In genomic region chr7:101109006-101109855, GRCm38 (mm10) we compare ENCODE assay signal across 8 mouse cellular contexts. TPM values are rescaled to one million over a fixed set of nuclear protein-coding genes. Genes with fewer than 3 reads are reported as not detected.
DNase-seq lines count a peak whose midpoint lies in the region; ATAC-seq and TF ChIP-seq lines count a peak whose summit lies in the region.

No protein-coding gene starts in this region.

- peak; percentile 22 for DNase-seq in urinary bladder, postnatal 14 days (ENCODE audit: low spot score)
- no peak for DNase-seq in urinary bladder, postnatal 25 days (ENCODE audit: low spot score)
- DNase-seq in cerebellum, adult 9-11 months = peak; percentile 70
- DNase-seq in heart, adult 18-20 months = peak; percentile 35 to 59
- DNase-seq in liver, postnatal 0 days = peak; percentile 32

- H3K36me3 ChIP-seq in kidney, embryonic 14.5 days (ENCODE audit: control insufficient read depth, insufficient read depth, low read length) = peaks cover 20% of the 10 kb centered on the region
- H3K36me3 ChIP-seq in liver, postnatal 0 days (replicated peaks; ENCODE audit: insufficient read depth, low read length) = peaks cover 4% of the 10 kb centered on the region; the same call in 1 of the 2 replicates

- H3K27me3 ChIP-seq in kidney, embryonic 14.5 days (ENCODE audit: control insufficient read depth, insufficient read depth, low read length) = no peaks in the 10 kb centered on the region
- H3K27me3 ChIP-seq in liver, postnatal 0 days (ENCODE audit: insufficient read depth, low read length) = no peaks in the 10 kb centered on the region

- peak overlapping the region; percentile 99 for H3K27ac ChIP-seq in kidney, embryonic 14.5 days (ENCODE audit: low read depth, low read length)
- peak overlapping the region; percentile 96 for H3K27ac ChIP-seq in liver, postnatal 0 days (ENCODE audit: low read depth)
- H3K27ac ChIP-seq in olfactory bulb, adult 2 months (ENCODE audit: insufficient read depth, low read depth, low read length) = peak overlapping the region; percentile 92

- TF ChIP-seq EP300 in liver, postnatal 0 days (IDR thresholded peaks at IDR 0.05; ENCODE audit: low read depth) = no peak

- H3K9ac ChIP-seq in kidney, embryonic 14.5 days (ENCODE audit: low read depth, low read length) = peak overlapping the region; percentile 92
- peak overlapping the region; percentile 79 for H3K9ac ChIP-seq in liver, postnatal 0 days (replicated peaks)

- peak overlapping the region; percentile 74 for H3K4me2 ChIP-seq in kidney, embryonic 14.5 days (replicated peaks; ENCODE audit: low read depth, low read length)
- H3K4me2 ChIP-seq in liver, postnatal 0 days (ENCODE audit: low read depth, low read length) = peak overlapping the region; percentile 90

- WGBS in kidney, embryonic 14.5 days = under 1% methylated on average over 45 of the region's 47 CpGs
- 2% methylated on average over 43 of the region's 47 CpGs for WGBS in liver, postnatal 0 days (ENCODE audit: insufficient replicate concordance)
- under 1% methylated on average over 47 of the region's 47 CpGs for WGBS in olfactory bulb, adult 2 months

- 0 out of 2 replicates have a peak, but pooled peaks have one; percentile 7 for TF ChIP-seq POLR2A in olfactory bulb, adult 2 months (IDR thresholded peaks at IDR 0.05; ENCODE audit: insufficient read depth, low read depth, low read length)

- H3K4me1 ChIP-seq in kidney, embryonic 14.5 days (ENCODE audit: control insufficient read depth, insufficient read depth, low read length) = peaks cover 10% of the 10 kb centered on the region
- H3K4me1 ChIP-seq in liver, postnatal 0 days (ENCODE audit: insufficient read depth) = peaks cover 22% of the 10 kb centered on the region
- peaks cover 5% of the 10 kb centered on the region for H3K4me1 ChIP-seq in olfactory bulb, adult 2 months (ENCODE audit: control insufficient read depth, insufficient read depth, low read length)

- H3K4me3 ChIP-seq in kidney, embryonic 14.5 days (ENCODE audit: low read length) = peak overlapping the region; percentile 91
- H3K4me3 ChIP-seq in liver, postnatal 0 days (ENCODE audit: low read depth, low read length) = peak overlapping the region; percentile 87
- H3K4me3 ChIP-seq in olfactory bulb, adult 2 months (ENCODE audit: insufficient read depth, low read depth, low read length) = peak overlapping the region; percentile 96

- H3K9me3 ChIP-seq in kidney, embryonic 14.5 days (ENCODE audit: control insufficient read depth, low read length) = no peaks in the 10 kb centered on the region
- H3K9me3 ChIP-seq in liver, postnatal 0 days (ENCODE audit: low read length) = no peaks in the 10 kb centered on the region

- TF ChIP-seq CTCF in liver, postnatal 0 days (IDR thresholded peaks at IDR 0.05; ENCODE audit: low read depth) = no peak
- no peak for TF ChIP-seq CTCF in olfactory bulb, adult 2 months (IDR thresholded peaks at IDR 0.05; ENCODE audit: insufficient read depth, low read depth, low read length)

- peak; percentile 20 for ATAC-seq in kidney, embryonic 14.5 days (ENCODE audit: low FRiP score, low TSS enrichment)
- no peak for ATAC-seq in liver, postnatal 0 days
- ATAC-seq in megakaryocyte progenitor cell, adult 5-6 weeks (replicated peaks; ENCODE audit: poor library complexity) = no peak

RNA-seq across cellular contexts. Expression of gene Fchsd2, which starts 16.6 kb away (rescaled TPM):
- 10 to 100 TPM; 18.3 to 22.5 TPM for total RNA-seq in heart, adult 18-20 months (2021)
- polyA plus RNA-seq in kidney, embryonic 14.5 days (2014; fragmentation: Nextera tagmentation; extraction: Ambion mirVana) = 20.5 and 35.5 TPM in 2 replicates
- polyA plus RNA-seq in liver, postnatal 0 days (2015; fragmentation: Nextera tagmentation; extraction: Ambion mirVana) = 7.4 and 7.8 TPM in 2 replicates
- polyA plus RNA-seq in olfactory bulb, adult 2 months (2012; ENCODE audit: insufficient read depth, insufficient read length, low replicate concordance, missing spikeins) = 68.2 TPM in 1 of 2 replicates, not detected in the other
- total RNA-seq in megakaryocyte progenitor cell, adult 5-6 weeks (2015) = 48.3 and 62.8 TPM in 2 replicates
- 27.1 and 50.4 TPM in 2 replicates for total RNA-seq in megakaryocyte progenitor cell, adult 5-6 weeks (2017)
